Mouse (Mus musculus): ENCODE data around the gene Sf3a1. TPM values are rescaled to one million over a fixed set of nuclear protein-coding genes. Genes with fewer than 3 reads are reported as not detected.
A peak's percentile ranks its signal among the peaks of the same experiment; 100 is the strongest.

The Sf3a1 gene
- polyA plus RNA-seq, 1 experiment from 2014 or later = 71.6 TPM

Small RNAs within 50 kb of the gene (microRNA-seq; reads per million reads assigned to microRNA genes)
- gene Mir3060 = 5.4 reads per million, percentile 19 among the genes with 10 or more reads in this experiment

Other genes starting within 250 kb of the Sf3a1 start
- 7.7 and 8.6 TPM in 2 replicates for gene Slc35e4, start 245.7 kb upstream of the Sf3a1 start, polyA plus RNA-seq (2015; fragmentation: Nextera tagmentation; extraction: Ambion mirVana)
- 38.9 and 42.1 TPM in 2 replicates for gene Tcn2, start 228.2 kb upstream of the Sf3a1 start, polyA plus RNA-seq (2015; fragmentation: Nextera tagmentation; extraction: Ambion mirVana)
- 78.6 and 80.9 TPM in 2 replicates for gene Pes1, start 196.4 kb upstream of the Sf3a1 start, polyA plus RNA-seq (2015; fragmentation: Nextera tagmentation; extraction: Ambion mirVana)
- gene 4930556J24Rik, start 183.6 kb upstream of the Sf3a1 start, polyA plus RNA-seq (2015; fragmentation: Nextera tagmentation; extraction: Ambion mirVana) = 0.17 TPM in 1 of 2 replicates, not detected in the other
- 2.3 and 2.6 TPM in 2 replicates for gene Gal3st1, start 176.7 kb upstream of the Sf3a1 start, polyA plus RNA-seq (2015; fragmentation: Nextera tagmentation; extraction: Ambion mirVana)
- gene Sec14l4, start 128.9 kb upstream of the Sf3a1 start, polyA plus RNA-seq (2015; fragmentation: Nextera tagmentation; extraction: Ambion mirVana) = 0.52 and 0.85 TPM in 2 replicates
- not detected in 2 replicates for gene Sec14l3, start 95.5 kb upstream of the Sf3a1 start, polyA plus RNA-seq (2015; fragmentation: Nextera tagmentation; extraction: Ambion mirVana)
- gene Mtfp1, start 64.9 kb upstream of the Sf3a1 start, polyA plus RNA-seq (2015; fragmentation: Nextera tagmentation; extraction: Ambion mirVana) = 6.7 and 7.7 TPM in 2 replicates
- gene Sec14l2, start 36.9 kb upstream of the Sf3a1 start, polyA plus RNA-seq (2015; fragmentation: Nextera tagmentation; extraction: Ambion mirVana) = 2.0 and 3.8 TPM in 2 replicates
- gene Rnf215, start 25.1 kb upstream of the Sf3a1 start, polyA plus RNA-seq (2015; fragmentation: Nextera tagmentation; extraction: Ambion mirVana) = 37.4 and 39.4 TPM in 2 replicates
- gene Ccdc157, start 57 bp upstream of the Sf3a1 start, polyA plus RNA-seq (2015; fragmentation: Nextera tagmentation; extraction: Ambion mirVana) = 8.2 and 9.7 TPM in 2 replicates
- gene Tbc1d10a, start 26.4 kb downstream of the Sf3a1 start, polyA plus RNA-seq (2015; fragmentation: Nextera tagmentation; extraction: Ambion mirVana) = 39.2 and 39.4 TPM in 2 replicates
- 6.6 and 7.1 TPM in 2 replicates for gene Castor1, start 57.9 kb downstream of the Sf3a1 start, polyA plus RNA-seq (2015; fragmentation: Nextera tagmentation; extraction: Ambion mirVana)
- gene Osm, start 76.1 kb downstream of the Sf3a1 start, polyA plus RNA-seq (2015; fragmentation: Nextera tagmentation; extraction: Ambion mirVana) = not detected in 2 replicates
- 0.15 and 0.18 TPM in 2 replicates for gene Lif, start 97.2 kb downstream of the Sf3a1 start, polyA plus RNA-seq (2015; fragmentation: Nextera tagmentation; extraction: Ambion mirVana)